Mouse (Mus musculus) right cerebral cortex, adult 18-20 months (tissue): Measurements from ENCODE around the gene Acss2.
"Not testable (repeated sequence)": the region's sequence is repeated elsewhere in the genome, so short reads cannot be mapped to it uniquely, and the experiment has no call there.

Experiments
- DNase-seq: peaks from one replicate; pipeline ENCODE4 v3.0.0; 2022; ENCODE audit warnings: mixed read lengths

Gene Acss2

DNA sequence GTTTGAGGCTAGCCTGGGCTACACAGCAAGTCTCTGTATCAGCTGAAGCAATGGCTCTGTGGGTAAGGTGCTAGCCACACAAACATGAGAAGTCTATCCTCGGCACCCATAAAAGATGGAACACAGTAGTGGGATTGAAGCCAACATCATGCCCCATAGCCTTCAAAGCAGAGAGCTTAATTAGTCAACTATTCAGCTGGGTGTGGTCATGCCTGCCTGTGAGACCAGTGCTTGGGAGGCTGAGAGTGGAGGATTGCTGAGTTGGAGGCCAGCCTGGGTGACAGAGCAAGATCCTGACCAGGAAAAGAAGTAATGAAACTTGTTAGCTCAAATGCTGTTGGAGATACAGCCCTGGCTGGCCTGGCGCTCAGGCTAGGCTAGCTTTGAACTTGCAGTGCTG is 73.1 kb downstream of the Acss2 start:
- DNase-seq, result no peak

DNA sequence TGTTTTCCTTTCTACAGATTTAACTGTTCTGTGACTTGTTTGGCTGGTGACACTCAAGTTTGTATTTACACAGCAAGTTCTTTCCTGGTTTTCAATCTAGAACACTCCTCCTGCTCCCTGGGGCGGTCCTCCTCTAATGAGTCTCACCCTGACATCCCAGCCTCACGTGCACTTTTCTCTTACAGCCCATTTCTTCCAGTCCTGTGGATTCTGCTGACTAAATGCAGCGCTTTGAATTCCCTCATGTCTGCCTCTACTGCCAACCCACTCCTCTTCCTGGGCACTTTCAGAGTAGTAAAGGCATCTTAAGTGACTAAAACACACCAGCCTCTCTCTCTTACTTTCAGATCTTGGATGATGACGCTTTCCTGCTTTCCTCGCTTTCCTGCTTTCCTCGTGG is 73.9 kb downstream of the Acss2 start:
- DNase-seq, result no peak

DNA sequence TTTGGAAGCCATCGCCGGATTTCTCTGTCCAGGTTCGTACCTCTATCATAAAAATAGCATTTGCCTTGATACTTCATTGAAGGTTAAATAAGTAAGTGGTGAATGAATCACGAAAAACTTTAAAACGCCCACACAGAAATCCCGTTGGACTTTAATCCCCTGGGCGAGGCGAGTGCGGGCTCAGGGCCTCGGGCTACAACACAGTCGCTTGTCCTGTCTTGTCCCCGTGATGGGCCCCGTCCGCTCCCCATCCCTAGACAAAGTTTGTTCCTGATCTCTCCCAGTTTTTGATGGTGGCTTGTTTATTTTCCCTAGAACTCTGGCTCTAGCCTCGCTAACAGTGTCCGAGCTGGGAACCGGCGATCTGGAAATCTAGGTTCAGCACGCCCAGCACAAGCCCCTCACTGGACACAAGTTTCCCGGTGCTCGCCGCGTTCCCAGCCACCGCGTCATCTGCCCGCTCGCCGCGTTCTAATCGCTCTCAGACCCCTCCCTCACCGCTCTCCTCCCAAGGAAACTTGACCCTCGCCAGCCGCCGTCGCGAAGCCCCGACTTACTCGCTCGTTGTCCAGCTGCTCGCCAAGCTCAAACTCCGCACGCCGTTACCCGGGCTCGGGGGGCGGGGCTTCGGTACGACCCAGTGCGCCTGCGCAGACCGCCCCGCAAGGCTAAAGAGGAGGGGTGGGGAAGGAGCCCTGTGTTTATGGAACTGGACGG is 74.5 kb downstream of the Acss2 start, which contains the start of gene Gss:
TSS of gene Gss (minus strand) at position 674 of the 717 bp plus-strand sequence.
- peak; percentile 97 for DNase-seq

DNA sequence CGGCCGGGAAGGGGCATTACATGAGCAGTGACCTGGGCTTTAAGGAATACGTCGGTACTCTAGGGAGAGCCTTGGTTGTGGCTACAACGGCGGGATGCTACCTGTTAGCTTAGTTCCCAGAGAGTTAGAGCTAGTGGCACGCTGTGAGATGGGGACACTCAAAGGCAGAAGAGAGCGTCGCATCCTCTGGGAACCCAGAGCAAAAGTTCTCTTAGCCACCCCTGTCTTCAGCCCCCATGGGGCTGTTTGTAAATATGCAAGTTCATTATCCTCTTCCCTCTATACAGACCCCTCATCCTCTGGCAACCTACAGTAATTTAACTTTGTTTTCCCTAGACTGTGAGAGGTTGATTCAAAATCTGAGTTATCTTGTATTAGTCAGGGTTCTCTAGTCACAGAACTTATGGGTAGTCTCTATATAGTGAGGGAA is 75.1 kb downstream of the Acss2 start:
- DNase-seq, result no peak

DNA sequence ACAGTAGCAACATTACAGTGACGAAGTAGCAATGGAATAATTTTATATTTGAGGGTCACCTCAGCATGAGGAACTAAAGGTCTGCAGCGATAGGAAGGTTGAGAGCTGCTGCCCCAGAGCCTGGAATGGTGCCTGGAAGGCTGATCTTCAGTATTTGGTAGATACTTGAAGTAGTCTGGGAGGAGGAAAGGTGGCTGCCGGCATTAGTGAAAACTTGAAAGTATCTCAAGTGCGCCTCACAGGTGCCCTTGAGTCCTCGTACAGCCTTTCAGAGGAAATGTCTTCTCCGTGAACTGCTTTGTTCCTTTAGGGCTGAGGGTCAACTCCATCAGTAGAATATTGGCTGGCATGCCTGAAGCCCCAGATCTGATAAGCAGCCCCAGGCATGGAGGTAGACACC is 77.8 kb downstream of the Acss2 start:
- no peak for DNase-seq

DNA sequence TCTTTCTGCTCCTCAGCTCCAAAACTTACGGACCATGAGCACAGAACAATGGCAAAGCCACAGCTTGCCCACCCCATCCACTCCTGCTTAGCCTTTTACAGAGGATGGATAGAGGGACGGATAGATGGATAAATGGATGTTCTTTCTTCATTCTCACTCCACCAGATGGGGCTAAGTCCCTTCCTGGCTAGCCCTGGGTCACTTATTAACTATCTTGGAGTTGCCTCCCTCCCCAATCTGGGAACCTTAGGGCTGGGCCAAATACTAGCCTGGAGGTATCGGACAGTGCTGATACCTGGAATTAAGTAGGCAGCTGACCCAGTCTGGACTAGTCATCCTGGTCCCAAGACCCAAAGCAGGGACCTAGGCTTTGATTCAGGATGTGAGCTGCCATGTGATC is 86.0 kb downstream of the Acss2 start:
- DNase-seq, result no peak

DNA sequence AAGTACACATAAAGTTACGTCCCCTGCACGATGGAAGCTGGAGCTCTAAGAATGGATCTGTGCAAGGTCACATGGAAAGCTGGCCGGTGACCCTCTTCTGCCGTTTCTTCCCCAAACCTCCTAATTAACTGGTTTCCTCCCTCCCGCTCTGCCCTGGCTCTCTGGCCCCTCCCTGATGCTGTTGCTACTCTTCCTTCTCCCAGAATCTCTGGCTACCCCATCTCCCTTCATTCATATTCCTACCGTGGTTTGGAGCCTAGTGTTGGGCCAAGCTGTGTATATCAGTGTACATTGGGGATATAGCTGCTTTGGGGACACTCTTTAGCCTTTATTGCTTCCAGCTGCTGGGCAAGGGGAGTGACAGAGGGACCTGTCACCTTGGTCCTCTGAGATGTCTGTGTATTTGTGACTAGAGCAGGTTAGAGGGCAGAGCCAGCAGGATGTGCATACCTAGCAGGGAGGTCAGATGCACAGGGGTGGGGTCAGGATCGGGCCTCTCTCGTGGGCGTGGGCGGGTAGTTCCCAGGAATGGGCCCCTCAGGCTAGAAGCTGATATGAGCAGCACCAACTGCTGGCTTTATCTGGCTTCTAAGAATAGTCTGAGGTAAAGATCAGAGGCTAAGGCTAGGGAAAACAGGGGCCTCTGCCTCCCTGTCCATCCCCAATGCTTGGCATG is 87.0 kb downstream of the Acss2 start:
- DNase-seq, result no peak

DNA sequence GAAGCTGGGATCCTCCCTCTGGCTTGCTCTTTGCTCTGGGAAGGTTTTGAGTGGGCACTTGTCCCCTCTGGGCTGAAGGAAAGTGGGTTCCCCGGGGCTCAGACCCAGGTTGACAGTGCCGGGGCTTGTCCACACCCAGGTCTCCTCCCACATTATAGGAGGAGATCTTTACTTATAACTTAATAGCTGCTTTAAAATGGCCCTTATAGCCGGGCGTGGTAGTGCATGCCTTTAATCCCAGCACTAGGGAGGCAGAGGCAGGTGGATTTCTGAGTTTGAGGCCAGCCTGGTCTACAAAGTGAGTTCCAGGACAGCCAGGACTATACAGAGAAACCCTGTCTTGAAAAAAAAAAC is 87.5 kb downstream of the Acss2 start:
- not testable (repeated sequence) for DNase-seq

DNA sequence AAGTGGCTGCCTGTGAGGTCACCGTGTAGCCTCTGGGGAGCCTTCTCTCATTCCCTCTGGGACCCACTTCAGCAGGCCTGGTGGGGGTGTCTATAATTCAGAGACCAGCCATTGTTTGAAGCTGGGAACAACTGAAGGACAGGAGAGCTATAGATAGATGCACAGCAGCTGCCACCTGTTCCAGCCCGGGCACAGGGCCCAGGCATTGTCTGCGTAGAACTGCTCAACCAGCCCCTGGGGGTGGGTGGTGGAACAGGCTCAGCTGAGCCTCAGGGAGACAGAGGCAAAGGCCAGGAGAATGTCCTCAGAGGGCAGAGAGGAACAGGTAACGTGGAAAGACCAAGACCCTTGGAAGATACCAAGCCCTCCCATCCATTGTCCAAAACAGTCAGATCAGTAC is 88.6 kb downstream of the Acss2 start:
- DNase-seq, result no peak

DNA sequence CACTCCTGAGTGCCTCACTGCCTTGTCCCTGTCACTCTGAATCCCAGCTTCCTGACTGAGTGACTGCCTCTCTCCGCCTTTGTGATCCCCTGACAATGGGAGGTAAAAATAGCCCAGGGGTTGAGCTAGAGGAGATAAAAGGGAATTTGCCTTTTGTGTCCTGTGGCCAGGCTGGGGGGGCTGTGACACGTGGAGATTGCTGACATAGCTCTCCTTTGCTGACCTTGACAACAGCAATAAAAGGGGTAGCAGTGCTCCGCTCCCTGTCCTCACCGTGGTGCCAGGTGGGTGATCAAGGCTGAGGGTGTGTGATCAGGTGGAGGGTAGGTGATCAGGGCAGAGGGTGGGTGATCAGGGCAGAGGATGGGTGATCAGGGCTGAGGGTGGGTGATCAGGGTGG is 93.2 kb downstream of the Acss2 start, which contains the start of gene Myh7b:
TSS of gene Myh7b (plus strand) at position 235 of the 400 bp plus-strand sequence.
- DNase-seq, result no peak

DNA sequence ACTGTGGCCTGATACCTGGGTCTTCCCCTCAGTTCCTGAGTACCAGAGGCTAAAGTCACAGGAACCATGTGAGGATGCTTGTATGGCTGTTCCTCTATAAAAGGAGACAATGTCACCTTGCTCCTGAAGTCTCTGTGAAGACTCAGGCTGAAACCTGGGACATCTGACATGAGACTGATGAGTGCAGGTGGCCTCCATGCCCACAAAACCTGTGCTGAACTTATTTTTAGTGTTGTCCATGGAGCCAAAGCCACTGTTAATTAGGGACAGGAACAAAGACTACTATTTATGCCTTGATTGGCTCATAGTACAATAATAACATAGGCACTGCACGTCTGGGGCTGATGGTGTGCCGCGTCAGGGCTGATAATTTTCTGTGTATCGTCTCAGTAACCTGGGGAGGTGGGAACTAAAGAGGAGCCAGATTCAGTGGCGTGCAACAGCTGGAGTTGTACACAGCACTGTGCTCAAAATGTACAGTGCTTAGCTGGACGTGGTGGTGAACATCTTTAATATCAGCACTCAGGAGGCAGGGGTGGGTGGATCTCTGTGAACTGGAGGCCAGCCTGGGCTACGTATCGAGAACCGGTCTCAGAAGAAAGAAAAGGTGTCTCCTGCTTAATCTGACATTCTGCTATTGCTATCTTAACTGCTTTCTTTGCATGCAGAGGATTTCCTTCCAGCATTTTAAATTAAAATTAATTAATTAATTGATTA is 94.2 kb downstream of the Acss2 start:
- no peak for DNase-seq

DNA sequence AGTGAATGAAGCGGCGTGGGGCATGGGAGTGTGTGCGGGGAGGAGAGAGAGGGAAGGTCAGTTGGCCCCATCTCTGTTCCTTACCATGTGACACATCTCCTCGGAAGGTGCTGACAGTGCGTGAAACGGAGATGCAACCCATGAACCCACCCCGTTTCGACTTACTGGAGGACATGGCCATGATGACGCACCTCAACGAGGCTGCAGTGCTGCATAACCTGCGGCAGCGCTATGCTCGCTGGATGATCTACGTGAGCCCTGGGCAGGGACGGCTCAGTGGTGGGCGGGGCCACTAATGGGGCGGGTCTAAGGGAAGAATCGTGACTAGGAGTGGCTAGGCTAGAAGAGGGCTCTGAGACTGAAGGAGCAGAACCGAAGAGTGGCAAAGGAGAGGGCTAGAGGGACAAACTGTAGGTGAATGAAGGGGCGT is 95.6 kb downstream of the Acss2 start:
- no peak for DNase-seq

DNA sequence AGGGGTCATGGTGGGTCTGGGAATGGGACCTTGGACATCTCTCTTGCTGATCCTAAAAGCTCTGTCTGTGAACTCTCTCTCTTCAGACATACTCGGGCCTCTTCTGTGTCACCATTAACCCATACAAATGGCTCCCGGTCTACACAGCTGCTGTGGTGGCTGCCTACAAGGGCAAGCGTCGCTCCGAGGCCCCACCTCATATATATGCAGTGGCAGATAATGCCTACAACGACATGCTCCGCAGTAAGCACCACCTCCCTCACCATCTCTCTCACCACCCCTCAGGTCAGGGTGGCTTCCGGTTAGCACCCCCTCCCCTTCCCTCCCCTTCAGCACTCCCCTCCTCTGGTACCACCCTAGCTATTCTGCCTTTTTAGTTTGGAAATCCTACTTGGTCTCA is 96.2 kb downstream of the Acss2 start:
- DNase-seq, result no peak

DNA sequence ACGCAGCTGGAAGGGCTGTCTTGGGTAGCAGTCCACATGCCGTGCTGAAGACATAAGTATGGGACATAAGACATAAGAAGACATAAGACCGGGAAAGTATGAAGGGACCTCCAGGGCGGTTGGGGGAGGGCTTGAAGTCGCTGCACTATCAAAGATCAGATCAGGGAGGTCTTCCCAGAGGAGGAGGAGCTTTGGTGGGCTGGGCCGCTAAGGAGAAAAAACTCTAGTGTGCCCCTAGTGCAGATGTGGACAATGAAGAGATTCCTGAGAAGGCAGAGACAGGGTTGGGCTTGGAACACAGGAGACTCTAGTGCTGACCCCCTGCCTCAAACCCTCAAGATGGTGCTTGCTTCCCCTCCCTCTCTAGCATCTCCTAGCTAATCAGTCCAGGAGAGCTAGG is 99.2 kb downstream of the Acss2 start:
- DNase-seq, result no peak

DNA sequence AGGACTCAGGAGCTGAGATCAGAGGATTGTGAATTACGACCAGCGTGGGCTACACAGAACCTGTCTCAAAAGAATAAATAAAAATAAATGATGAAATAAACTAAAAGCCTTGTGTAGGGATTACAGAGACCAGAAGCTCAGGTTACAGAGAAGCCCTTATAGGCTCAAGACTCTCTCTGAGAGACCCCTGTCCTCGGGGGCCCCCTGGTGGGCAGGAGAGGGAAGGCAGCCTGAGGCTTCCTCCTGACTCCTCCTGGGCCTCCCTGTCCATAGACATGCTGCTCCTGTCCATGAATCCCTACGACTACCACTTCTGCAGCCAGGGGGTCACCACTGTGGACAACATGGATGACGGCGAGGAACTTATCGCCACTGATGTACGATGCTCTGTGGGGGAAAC is 102.1 kb downstream of the Acss2 start:
- DNase-seq, result peak; percentile 81

DNA sequence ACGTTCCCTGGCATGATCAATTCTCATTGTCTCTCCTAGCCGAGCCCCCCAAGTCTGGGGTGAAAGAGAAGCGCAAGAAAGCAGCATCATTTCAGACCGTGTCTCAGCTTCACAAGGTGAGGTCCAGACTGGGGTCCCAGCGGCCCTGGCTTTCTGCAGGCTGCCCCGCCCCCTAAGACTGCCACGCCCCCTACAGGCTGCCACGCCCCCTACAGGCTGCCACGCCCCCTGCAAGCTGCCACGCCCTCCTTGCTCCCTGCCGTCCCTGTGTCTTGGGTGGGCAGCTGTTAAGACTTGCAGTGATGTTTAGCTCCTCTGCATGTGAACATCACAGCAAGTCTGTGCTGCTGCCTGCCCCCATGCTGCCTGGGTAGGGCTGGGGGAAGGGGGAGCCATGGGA is 104.9 kb downstream of the Acss2 start:
- no peak for DNase-seq

DNA sequence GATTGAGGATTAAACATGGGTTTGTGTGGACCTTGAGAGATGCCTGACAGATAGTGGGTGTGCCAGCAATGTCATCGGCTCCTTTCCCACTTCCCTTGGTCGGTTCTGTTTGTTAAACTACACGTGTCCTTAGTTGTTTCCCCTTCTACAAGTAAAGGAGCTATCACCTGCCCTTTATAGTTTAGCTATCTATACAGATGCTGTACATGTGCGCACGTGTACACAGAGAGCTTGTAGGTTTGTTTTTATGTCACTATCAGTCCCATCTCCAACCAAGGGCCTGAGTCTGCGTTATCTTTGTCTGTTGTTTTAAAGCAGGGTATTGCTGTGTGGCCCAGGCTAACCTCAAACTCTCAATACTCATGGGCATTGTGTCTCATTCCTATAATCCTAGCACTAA is 106.2 kb downstream of the Acss2 start:
- DNase-seq, result no peak

DNA sequence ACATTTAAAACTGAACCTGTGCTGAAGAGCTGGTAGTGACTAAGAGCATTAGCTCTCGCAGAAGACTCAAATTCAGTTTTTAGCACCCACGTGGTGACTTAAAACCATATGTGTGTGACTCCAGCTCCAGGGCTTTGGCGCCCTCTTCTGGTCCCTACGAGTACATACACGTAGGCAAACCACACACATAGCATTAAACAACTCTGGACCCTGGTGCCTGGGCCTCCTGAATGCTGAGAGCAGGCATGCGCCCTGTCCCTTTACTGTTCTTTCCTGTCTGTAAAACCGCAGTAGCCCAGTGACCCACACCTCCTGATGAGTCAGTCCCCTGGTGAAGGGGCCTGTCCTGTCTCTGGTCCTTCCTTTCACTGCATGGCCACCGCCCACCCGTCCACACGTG is 107.0 kb downstream of the Acss2 start:
- DNase-seq, result no peak

DNA sequence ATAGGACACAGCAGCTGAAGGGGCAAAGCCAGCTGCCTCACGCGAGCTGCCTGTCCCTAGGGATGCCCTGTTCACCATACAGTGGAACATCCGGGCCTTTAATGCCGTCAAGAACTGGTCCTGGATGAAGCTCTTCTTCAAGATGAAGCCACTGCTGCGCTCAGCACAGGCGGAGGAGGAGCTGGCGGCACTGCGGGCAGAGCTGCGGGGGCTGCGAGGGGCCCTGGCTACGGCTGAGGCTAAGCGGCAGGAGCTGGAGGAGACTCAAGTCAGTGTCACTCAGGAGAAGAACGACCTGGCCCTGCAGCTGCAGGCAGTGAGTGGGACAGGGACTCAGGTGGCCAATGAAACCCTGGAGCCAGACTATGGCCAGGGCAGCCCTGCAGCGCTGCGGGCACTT is 108.5 kb downstream of the Acss2 start:
- no peak for DNase-seq

DNA sequence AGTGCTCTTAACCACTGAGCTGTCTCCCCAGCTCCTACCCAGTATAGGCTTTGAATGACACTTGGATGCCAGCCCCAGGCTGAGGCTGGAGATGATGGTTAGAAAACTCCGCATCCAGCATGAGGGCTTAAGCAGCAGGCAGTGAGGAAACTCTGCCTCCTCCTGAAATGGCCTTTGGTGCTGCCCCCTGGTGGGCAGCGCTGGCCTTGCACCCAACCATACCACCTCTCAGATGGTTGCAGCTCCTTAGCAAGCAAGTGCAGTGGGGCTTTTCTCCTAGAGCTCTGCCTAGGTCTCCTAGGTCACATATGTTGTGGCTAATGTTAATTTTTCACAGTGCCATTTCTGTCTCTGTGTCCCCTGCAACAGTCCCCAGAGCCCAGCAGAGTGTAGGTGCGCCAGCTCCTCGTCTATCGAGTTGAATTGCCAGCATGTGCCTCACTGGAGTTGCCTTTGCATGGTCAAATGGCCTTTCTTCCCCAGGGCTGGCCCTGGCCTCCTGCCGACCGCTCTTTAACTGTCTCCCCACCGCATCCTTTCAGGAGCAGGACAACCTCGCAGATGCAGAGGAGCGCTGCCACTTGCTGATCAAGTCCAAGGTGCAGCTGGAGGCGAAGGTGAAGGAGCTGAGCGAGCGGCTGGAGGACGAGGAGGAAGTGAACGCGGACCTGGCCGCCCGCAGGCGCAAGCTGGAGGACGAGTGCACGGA is 109.4 kb downstream of the Acss2 start:
- DNase-seq, result peak; percentile 63

DNA sequence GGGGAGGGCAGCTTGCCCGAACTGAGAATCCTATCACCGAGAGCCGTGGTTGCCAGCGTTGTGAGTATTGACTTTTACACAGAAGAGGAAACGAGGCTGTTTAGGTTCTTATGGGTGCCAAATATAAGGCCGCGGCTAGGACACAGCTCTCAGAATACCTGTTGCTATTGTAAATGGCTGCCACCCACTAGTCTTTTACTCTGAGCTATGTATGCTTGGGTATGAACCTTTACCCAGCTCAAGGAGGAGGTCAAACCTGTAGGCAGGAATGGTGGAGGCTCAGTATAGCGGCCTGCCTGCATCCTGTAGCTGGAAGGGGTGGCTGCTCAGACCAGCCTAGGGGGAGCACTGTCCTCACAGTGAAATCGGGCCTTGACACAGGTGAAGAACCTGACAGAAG is 110.4 kb downstream of the Acss2 start:
- no peak for DNase-seq

DNA sequence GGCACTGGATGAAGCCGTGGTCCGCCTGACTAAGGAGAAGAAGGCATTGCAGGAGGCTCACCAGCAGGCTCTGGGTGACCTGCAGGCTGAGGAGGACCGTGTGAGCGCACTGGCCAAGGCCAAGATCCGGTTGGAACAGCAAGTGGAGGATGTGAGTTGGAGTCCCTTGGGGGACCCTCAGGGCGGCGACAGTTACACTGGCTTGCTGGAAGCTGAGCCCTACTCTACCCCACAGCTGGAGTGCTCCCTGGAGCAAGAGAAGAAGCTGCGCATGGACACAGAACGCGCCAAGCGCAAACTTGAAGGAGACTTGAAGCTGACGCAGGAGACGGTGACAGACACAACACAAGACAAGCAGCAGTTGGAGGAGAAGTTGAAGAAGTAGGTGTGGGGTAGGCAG is 110.8 kb downstream of the Acss2 start:
- no peak for DNase-seq

DNA sequence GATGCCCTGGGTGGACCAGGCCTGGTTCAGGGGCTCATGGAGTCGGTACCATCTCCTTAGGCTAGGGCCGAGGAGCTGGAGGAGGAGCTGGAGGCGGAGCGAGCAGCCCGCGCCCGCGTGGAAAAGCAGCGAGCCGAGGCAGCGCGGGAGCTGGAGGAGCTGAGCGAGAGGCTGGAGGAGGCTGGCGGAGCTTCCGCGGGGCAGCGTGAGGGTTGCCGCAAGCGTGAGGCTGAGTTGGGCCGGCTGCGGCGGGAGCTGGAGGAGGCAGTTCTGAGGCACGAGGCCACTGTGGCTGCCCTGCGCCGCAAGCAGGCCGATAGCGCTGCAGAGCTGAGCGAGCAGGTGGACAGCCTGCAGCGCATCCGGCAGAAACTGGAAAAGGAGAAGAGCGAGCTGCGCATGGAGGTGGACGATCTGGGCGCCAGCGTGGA is 111.5 kb downstream of the Acss2 start:
- DNase-seq, result peak; percentile 82
